Mouse (Mus musculus) liver, embryonic 11.5 days (tissue): ENCODE measurements around the gene Gm20422. TPM values are rescaled to one million over a fixed set of nuclear protein-coding genes. Genes with fewer than 3 reads are reported as not detected.

Source experiments
- ATAC-seq: fragments of 200-750 bp; cut with Nextera tagmentation; replicated peaks from 2 replicates; pipeline ENCODE4 v1.8.0; 2017; ENCODE audit warnings: moderate number of reproducible peaks, mild to moderate bottlenecking, moderate TSS enrichment, moderate library complexity; ENCODE audit not compliant: low FRiP score
- DNase-seq: peaks from one replicate; pipeline ENCODE4 v3.0.0-alpha.2; 2017; ENCODE audit warnings: low spot score
- H3K27ac ChIP-seq: fragments of 300-500 bp; sonication (generic); 2 replicates; pipeline ENCODE4 v1.5.1; 2014; ENCODE audit warnings: mild to moderate bottlenecking, low read depth, low read length, control low read depth
- H3K27me3 ChIP-seq: fragments of 300-500 bp; sonication (generic); replicated peaks from 2 replicates; pipeline ENCODE4 v1.6.1; 2014; ENCODE audit warnings: low read length, mixed read lengths; ENCODE audit not compliant: control insufficient read depth, insufficient read depth
- H3K36me3 ChIP-seq: fragments of 300-500 bp; sonication (generic); 2 replicates; pipeline ENCODE4 v1.6.1; 2014; ENCODE audit warnings: mild to moderate bottlenecking, low read length, moderate library complexity, mixed read lengths; ENCODE audit not compliant: control insufficient read depth, insufficient read depth
- H3K4me1 ChIP-seq: fragments of 300-500 bp; sonication (generic); replicated peaks from 2 replicates; pipeline ENCODE4 v1.6.1; 2014; ENCODE audit warnings: low read length, mixed read lengths; ENCODE audit not compliant: control insufficient read depth, insufficient read depth
- H3K4me2 ChIP-seq: fragments of 300-500 bp; sonication (generic); 2 replicates; pipeline ENCODE4 v1.6.1; 2014; ENCODE audit warnings: mild to moderate bottlenecking, control low read depth, moderate library complexity
- H3K4me3 ChIP-seq: fragments of 300-500 bp; sonication (generic); 2 replicates; pipeline ENCODE4 v1.5.1; 2014; ENCODE audit warnings: low read depth, low read length, control low read depth
- H3K9ac ChIP-seq: fragments of 300-500 bp; sonication (generic); 2 replicates; pipeline ENCODE4 v1.6.1; 2014; ENCODE audit warnings: low read depth, low read length, control low read depth
- H3K9me3 ChIP-seq: fragments of 300-500 bp; sonication (generic); 2 replicates; pipeline ENCODE4 v1.6.1; 2016; ENCODE audit warnings: low read length, inconsistent platforms, mixed read lengths; ENCODE audit not compliant: control insufficient read depth
- WGBS: fragments of 180-500 bp; shearing (Covaris S2); extraction: QIAGEN DNeasy Blood & Tissue Kit; methylation state at CpG from one replicate; pipeline ENCODE4 v1.1.7; 2014; 5-methylcytosine and 5-hydroxymethylcytosine counted together
- polyA plus RNA-seq: library from polyadenylated mRNA; unstranded; fragments of >200 nt; fragmentation: Nextera tagmentation; extraction: Ambion mirVana; gene quantifications from 2 replicates; pipeline ENCODE4 v1.2.1, GENCODE M21; 2014

Gm20422 gene
- polyA plus RNA-seq, 1 experiment from 2014 or later: 0.70 TPM

- Histone ChIP-seq H3K4me1 (no peaks in the 10 kb centered on the region), H3K9ac (no peak overlapping the region), H3K27ac (no peak overlapping the region), H3K4me2 (no peak overlapping the region), H3K27me3 (no peaks in the 10 kb centered on the region), H3K36me3 (peaks cover 89% of the 10 kb centered on the region), H3K9me3 (no peaks in the 10 kb centered on the region), H3K4me3 (no peak overlapping the region)
- ATAC-seq (no peak), DNase-seq (no peak)
- WGBS: 89% methylated on average over 8 of the region's 8 CpGs
These were observed 24.6 kb upstream of the Gm20422 start for GRCm38 (mm10) chr8:69799261-69799660.

- DNase-seq (no peak), ATAC-seq (no peak)
- Histone ChIP-seq H3K9me3 (no peaks in the 10 kb centered on the region), H3K4me1 (peaks cover 2% of the 10 kb centered on the region), H3K4me3 (no peak overlapping the region), H3K4me2 (no peak overlapping the region), H3K9ac (no peak overlapping the region), H3K36me3 (peaks cover 79% of the 10 kb centered on the region), H3K27me3 (no peaks in the 10 kb centered on the region), H3K27ac (no peak overlapping the region)
- WGBS: 94% methylated on average over 10 of the region's 10 CpGs
These were observed 23.0 kb upstream of the Gm20422 start for GRCm38 (mm10) chr8:69797661-69798060.

DNA sequence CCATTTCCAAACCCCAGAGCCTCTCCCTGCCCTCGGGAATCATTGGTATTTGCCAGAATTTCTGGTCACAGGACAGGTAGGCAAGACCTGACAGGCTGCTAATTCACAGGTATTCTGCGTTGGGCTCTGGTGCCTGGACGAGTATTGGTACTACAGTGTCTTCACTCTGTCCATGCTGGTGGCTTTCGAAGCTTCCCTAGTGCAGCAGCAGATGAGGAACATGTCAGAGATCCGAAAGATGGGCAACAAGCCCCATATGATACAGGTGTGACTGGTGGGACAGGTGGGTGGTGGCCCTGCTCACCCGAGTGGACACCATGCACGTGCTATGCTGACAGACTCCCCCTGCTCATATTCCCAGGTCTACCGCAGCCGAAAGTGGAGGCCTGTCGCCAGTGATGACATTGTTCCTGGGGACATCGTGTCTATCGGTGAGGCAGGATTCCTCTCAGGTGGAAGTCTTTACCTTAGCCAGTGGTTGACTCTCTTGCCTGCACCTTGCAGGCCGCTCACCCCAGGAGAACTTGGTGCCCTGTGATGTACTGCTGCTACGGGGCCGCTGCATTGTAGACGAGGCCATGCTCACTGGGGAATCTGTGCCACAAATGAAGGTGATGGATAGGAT, 22.1 kb upstream of the Gm20422 start:
- H3K4me3 ChIP-seq: no peak overlapping the region
- H3K4me2 ChIP-seq: no peak overlapping the region
- peaks cover 71% of the 10 kb centered on the region for H3K36me3 ChIP-seq
- WGBS: 94% methylated on average over 16 of the region's 16 CpGs
- ATAC-seq (no peak), DNase-seq (no peak)
- no peak overlapping the region for H3K27ac ChIP-seq
- peaks cover 9% of the 10 kb centered on the region for H3K4me1 ChIP-seq
- H3K9me3 ChIP-seq: no peaks in the 10 kb centered on the region
- no peak overlapping the region for H3K9ac ChIP-seq
- H3K27me3 ChIP-seq: no peaks in the 10 kb centered on the region

GRCm38 (mm10) chr8:69794901-69795300, 20.2 kb upstream of the Gm20422 start:
- Histone ChIP-seq H3K9ac (no peak overlapping the region), H3K4me1 (peaks cover 13% of the 10 kb centered on the region), H3K9me3 (no peaks in the 10 kb centered on the region), H3K27me3 (no peaks in the 10 kb centered on the region), H3K27ac (no peak overlapping the region), H3K4me3 (no peak overlapping the region), H3K4me2 (no peak overlapping the region), H3K36me3 (peaks cover 57% of the 10 kb centered on the region)
- ATAC-seq (no peak), DNase-seq (no peak)
- WGBS: 93% methylated on average over 6 of the region's 6 CpGs

GRCm38 (mm10) chr8:69794096-69794495, 19.4 kb upstream of the Gm20422 start:
- H3K9ac ChIP-seq: no peak overlapping the region
- 0 out of 2 replicates have a peak overlapping the region, but pooled peaks have one; percentile 2 for H3K4me3 ChIP-seq
- H3K27me3 ChIP-seq: no peaks in the 10 kb centered on the region
- H3K9me3 ChIP-seq: no peaks in the 10 kb centered on the region
- no peak for ATAC-seq
- WGBS: 95% methylated on average over 3 of the region's 3 CpGs
- H3K27ac ChIP-seq: no peak overlapping the region
- H3K36me3 ChIP-seq: peaks cover 50% of the 10 kb centered on the region
- H3K4me1 ChIP-seq: peaks cover 21% of the 10 kb centered on the region
- no peak for DNase-seq
- H3K4me2 ChIP-seq: no peak overlapping the region

GRCm38 (mm10) chr8:69793666-69794065, 19.0 kb upstream of the Gm20422 start:
- H3K4me2 ChIP-seq: no peak overlapping the region
- 0 out of 2 replicates have a peak overlapping the region, but pooled peaks have one; percentile 2 for H3K4me3 ChIP-seq
- DNase-seq: no peak
- no peak for ATAC-seq
- no peaks in the 10 kb centered on the region for H3K9me3 ChIP-seq
- WGBS: 97% methylated on average over 4 of the region's 4 CpGs
- H3K27me3 ChIP-seq: no peaks in the 10 kb centered on the region
- H3K36me3 ChIP-seq: peaks cover 46% of the 10 kb centered on the region
- no peak overlapping the region for H3K27ac ChIP-seq
- peaks cover 22% of the 10 kb centered on the region for H3K4me1 ChIP-seq
- no peak overlapping the region for H3K9ac ChIP-seq

DNA sequence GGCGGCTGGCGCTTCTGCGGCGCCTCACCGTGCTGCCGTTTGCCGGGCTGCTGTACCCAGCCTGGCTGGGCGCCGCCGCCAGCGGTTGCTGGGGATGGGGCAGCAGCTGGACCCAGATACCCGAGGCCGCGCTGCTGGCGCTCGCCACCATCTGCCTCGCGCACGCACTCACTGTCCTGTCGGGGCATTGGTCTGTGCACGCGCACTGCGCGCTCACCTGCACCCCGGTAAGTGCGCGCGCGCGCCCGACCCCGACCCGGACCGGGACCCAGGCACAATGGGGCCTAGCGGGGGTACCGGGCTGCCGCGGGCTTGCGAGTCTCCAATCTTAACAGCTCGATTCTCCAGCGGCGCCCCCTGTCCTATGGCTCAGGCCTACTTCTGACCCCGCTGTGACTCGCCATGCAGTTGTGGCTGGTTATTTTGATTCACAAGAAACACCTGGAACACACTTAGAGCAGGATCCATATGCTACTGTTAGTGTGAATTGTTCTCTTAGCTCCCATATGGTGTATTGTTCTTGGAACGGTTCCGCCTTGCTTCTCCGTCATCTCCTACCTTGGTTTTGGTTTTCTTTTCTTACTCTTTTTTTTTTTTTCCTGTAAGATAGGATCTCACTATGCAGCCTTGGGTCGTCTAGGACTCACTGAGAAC, 16.9 kb upstream of the Gm20422 start:
- WGBS: 1% methylated on average over 48 of the region's 48 CpGs
- Histone ChIP-seq H3K27ac (peak overlapping the region; percentile 91), H3K27me3 (no peaks in the 10 kb centered on the region), H3K9me3 (no peaks in the 10 kb centered on the region), H3K4me3 (peak overlapping the region; percentile 74), H3K9ac (peak overlapping the region; percentile 85), H3K36me3 (peaks cover 25% of the 10 kb centered on the region), H3K4me1 (peaks cover 22% of the 10 kb centered on the region), H3K4me2 (peak overlapping the region; percentile 85)
- peak; percentile 62 for ATAC-seq
- DNase-seq: peak; percentile 69

GRCm38 (mm10) chr8:69790773-69791367, 16.2 kb upstream of the Gm20422 start, which contains the start of the genes Atp13a1 and Zfp866:
Gene Atp13a1 (plus strand): TSS chr8:69791163.
Gene Zfp866 (minus strand): TSS chr8:69791178.
- H3K4me2 ChIP-seq: peak within 1 kb of the TSS; percentile 85
- peak; percentile 93 for ATAC-seq
- H3K9me3 ChIP-seq: no peaks in the 10 kb centered on the region
- peak within 1 kb of the TSS; percentile 85 for H3K9ac ChIP-seq
- peaks cover 19% of the 10 kb centered on the region for H3K36me3 ChIP-seq
- H3K27me3 ChIP-seq: no peaks in the 10 kb centered on the region
- DNase-seq: peak; percentile 89
- peak within 1 kb of the TSS; percentile 91 for H3K27ac ChIP-seq
- WGBS: 0% methylated on average over 38 of the region's 38 CpGs
- peak within 1 kb of the TSS; percentile 74 for H3K4me3 ChIP-seq
- peaks cover 22% of the 10 kb centered on the region for H3K4me1 ChIP-seq
